Mouse (Mus musculus): Measurements from ENCODE around the gene Hira.

Gene Hira

GRCm38 (mm10) chr16:19014650-19015049, 137.8 kb downstream of the Hira start:
- no peak for DNase-seq (ENCODE audit: low read depth, low spot score)
